Mouse (Mus musculus): Measurements from ENCODE around the gene Ccsap.

DNA sequence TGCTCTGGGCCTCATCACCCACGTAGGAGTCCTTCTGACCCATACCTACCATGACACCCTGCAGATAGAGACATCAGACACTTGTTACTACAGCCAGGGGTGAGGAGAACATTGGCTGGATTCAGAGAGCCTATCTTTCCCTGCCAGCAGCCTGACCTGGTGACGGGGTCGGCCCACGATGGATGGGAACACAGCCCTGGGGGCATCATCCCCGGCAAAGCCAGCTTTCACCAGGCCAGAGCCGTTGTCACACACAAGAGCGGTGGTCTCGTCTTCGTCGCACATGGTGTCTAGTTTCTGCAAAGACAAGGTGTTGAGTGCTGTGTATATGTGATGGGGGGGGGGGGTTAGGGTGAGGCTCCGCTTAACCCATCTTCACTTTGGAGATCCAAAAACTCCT lies 33.4 kb upstream of the Ccsap start:
- TF ChIP-seq CHD2 (IDR thresholded peaks at IDR 0.05; ENCODE audit: low read depth, low read length), result no peak
- TF ChIP-seq ZNF384 (IDR thresholded peaks at IDR 0.05; ENCODE audit: low read depth, low read length), result no peak
- no peak for TF ChIP-seq MAFK (IDR thresholded peaks at IDR 0.05; ENCODE audit: insufficient read depth, low read depth, low read length)
